Mouse (Mus musculus) heart, postnatal 10 days (tissue): ENCODE measurements at regions not wholly inside any gene's neighbourhood (a gene's known extent, or its start where the extent isn't known, plus 50 kb on each side); places are given as distances from the start of the nearest gene placed in this dataset.
"Not testable (repeated sequence)": the region's sequence is repeated elsewhere in the genome, so short reads cannot be mapped to it uniquely, and the experiment has no call there.

Experiments
- DNase-seq, 2 experiments: peaks; one replicate each; pipeline ENCODE4 v3.0.0; 2021
- intact Hi-C: fragments of 180-260 bp; cut with DNase I; formaldehyde crosslinking; loops from one replicate; pipeline ENCODE4 v1.15.1; 2025

DNA sequence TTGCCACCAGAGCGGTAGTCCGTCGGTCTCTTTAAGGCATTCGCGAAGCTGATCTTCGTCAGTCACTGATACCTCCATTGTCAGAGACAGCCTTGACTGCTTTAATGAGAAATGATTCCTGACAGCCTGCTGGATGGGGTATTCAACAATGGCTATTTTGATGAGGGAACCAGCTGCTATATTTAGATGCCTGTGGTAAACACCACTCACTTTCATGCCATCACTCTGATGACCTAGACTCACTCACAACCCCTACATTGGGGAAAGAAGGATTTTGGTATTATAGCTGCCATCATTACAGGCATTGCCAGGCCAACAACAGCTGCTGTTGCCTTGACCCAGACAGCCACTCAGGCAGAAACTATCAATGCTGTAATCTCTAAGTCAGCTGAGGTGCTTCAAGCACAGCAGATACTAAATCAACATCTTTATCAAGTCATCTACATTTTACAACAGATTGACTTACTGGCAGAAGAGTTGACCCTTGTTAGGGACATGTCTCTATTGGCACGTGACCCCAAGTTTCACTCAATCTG lies 57.7 kb upstream of the Amn1 start:
- intact Hi-C loops: no loop called here
- DNase-seq: no peak

DNA sequence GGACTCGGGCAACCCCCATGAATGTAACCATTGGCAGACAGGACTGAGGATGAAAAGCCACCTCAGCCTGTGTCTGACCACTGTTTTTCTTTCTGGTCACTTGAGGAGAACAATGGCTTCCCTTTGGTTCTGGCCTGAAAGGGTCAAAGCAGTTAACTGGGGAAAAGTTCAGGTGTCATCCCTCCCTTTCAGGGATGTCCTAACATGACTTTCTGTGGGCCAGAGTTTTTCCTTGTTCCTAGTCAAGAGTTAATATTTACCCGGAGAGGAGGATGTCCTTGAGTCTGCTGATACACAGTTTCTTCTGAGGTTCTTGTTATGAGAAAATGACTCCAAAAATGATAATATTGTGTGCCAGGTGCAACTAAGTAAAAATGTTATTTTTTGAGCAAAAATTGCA lies 57.2 kb upstream of the Amn1 start:
- DNase-seq, intact Hi-C loops: not testable (repeated sequence)

DNA sequence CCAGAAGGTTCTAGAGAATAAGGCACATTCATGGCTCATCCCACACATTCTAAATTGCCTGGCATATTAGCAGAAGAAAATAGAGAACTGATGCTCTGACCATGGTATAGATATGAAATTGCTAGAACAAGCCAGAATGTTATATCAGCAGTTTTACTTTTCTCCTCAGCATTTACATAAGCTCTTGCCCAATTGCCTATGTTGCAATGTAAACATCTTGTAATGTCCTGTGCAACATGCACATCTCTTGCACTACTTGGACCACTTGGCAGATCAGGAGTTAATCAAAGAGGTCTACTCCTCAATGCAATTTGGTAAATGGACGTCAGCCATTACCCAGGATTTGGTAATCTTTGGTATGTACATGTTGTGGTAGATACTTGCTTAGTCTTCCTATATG lies 55.6 kb upstream of the Amn1 start:
- intact Hi-C loops: no loop called here
- no peak for DNase-seq

- intact Hi-C loops: no loop called here
- DNase-seq: no peak
Observed at GRCm38 (mm10) chr6:149243384-149243783, 54.9 kb upstream of the Amn1 start.

DNA sequence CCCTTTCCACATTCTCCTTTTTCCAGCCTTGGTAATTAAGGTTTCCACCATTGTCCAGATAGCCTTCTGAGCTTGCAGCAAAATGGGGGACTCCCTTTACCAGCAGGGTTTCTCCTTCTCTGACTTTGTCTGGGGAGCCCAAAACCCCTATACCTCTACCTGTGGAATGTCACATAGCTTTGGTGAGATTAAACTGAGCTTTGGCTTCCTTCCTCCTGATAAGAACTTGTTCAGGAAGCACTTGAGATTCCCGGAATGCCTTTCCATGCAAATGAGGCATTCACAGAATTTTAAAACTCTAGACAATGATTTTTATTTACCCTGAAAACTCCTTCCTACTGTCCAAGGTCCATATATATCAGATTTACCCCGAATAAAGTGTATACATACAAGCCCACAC lies 49.8 kb upstream of the Amn1 start:
- peak in 1 of 2 experiments; percentile 7 for DNase-seq
- intact Hi-C loops: no loop called here
